In genomic region chr2:62048116-62048515, GRCm38 (mm10) we compare ENCODE assay signal across 9 mouse cellular contexts. TPM values are rescaled to one million over a fixed set of nuclear protein-coding genes. Genes with fewer than 3 reads are reported as not detected.
DNase-seq lines count a peak whose midpoint lies in the region; ATAC-seq and TF ChIP-seq lines count a peak whose summit lies in the region.
"Had no signal": no experiment of that assay in that cellular context is flagged by ENCODE, and none has a peak within 500 bp of the region (broad histone marks: within the 10 kb centered on the region; RNA-seq: fewer than 3 reads in every experiment).

No protein-coding gene starts in this region.

- TF ChIP-seq CTCF in heart, adult 2 months (IDR thresholded peaks at IDR 0.05) = no peak

- DNase-seq in heart, adult 2 months = no peak
- DNase-seq in cerebellum, postnatal 10 days = peak; percentile 29 to 40
- peak; percentile 59 for DNase-seq in hindbrain, embryonic 14.5 days (ENCODE audit: low spot score)
- no peak for DNase-seq in left cerebral cortex, adult 8-10 months (ENCODE audit: low spot score in 2 of 2)
- no peak for DNase-seq in lung, postnatal 10 days

- peak overlapping the region; percentile 84 for H3K4me2 ChIP-seq in heart, embryonic 16.5 days (ENCODE audit: low read depth, low read length)
- peak overlapping the region; percentile 61 for H3K4me2 ChIP-seq in hindbrain, embryonic 14.5 days (replicated peaks)
- peak overlapping the region; percentile 65 for H3K4me2 ChIP-seq in neural tube, embryonic 13.5 days

- no peaks in the 10 kb centered on the region for H3K9me3 ChIP-seq in heart, embryonic 16.5 days (replicated peaks; ENCODE audit: control insufficient read depth, low read length)
- no peaks in the 10 kb centered on the region for H3K9me3 ChIP-seq in hindbrain, embryonic 14.5 days (ENCODE audit: control insufficient read depth, low read length)
- no peaks in the 10 kb centered on the region for H3K9me3 ChIP-seq in neural tube, embryonic 13.5 days

- WGBS in heart, embryonic 16.5 days = 15% methylated on average over 3 of the region's 3 CpGs
- WGBS in heart, adult 2 months = 21% methylated on average over 3 of the region's 3 CpGs
- 15% methylated on average over 3 of the region's 3 CpGs for WGBS in hindbrain, embryonic 14.5 days
- WGBS in neural tube, embryonic 13.5 days = 13% methylated on average over 3 of the region's 3 CpGs

- H3K4me1 ChIP-seq in heart, embryonic 16.5 days (ENCODE audit: control insufficient read depth, insufficient read depth, low read length) = peaks cover 5% of the 10 kb centered on the region
- H3K4me1 ChIP-seq in heart, adult 2 months (ENCODE audit: control insufficient read depth, insufficient read depth, low read length) = no peaks in the 10 kb centered on the region
- H3K4me1 ChIP-seq in hindbrain, embryonic 14.5 days (replicated peaks; ENCODE audit: control insufficient read depth, insufficient read depth, low read length) = no peaks in the 10 kb centered on the region
- peaks cover 7% of the 10 kb centered on the region for H3K4me1 ChIP-seq in neural tube, embryonic 13.5 days (replicated peaks)

- H3K27me3 ChIP-seq in heart, embryonic 16.5 days (ENCODE audit: control insufficient read depth, insufficient read depth, low read length) = no peaks in the 10 kb centered on the region
- no peaks in the 10 kb centered on the region for H3K27me3 ChIP-seq in heart, adult 2 months (ENCODE audit: control insufficient read depth, insufficient read depth, low read length)
- H3K27me3 ChIP-seq in hindbrain, embryonic 14.5 days (ENCODE audit: control insufficient read depth, insufficient read depth, low read length) = no peaks in the 10 kb centered on the region
- no peaks in the 10 kb centered on the region for H3K27me3 ChIP-seq in neural tube, embryonic 13.5 days

- H3K9ac ChIP-seq in heart, embryonic 16.5 days (ENCODE audit: low read length) = peak overlapping the region; percentile 69; the same call in 1 of the 2 replicates
- no peak overlapping the region for H3K9ac ChIP-seq in heart, adult 2 months (ENCODE audit: low read depth, low read length)
- H3K9ac ChIP-seq in hindbrain, embryonic 14.5 days = peak overlapping the region; percentile 86
- peak overlapping the region; percentile 84 for H3K9ac ChIP-seq in neural tube, embryonic 13.5 days

- ATAC-seq in heart, embryonic 16.5 days (replicated peaks; ENCODE audit: extremely low read depth, insufficient read depth, low FRiP score) = no peak
- peak; percentile 13; the same call in 1 of the 2 replicates for ATAC-seq in hindbrain, embryonic 14.5 days (ENCODE audit: low FRiP score)
- ATAC-seq in neural tube, embryonic 13.5 days (ENCODE audit: low read depth) = peak; percentile 41; the same call in 1 of the 2 replicates
- no peak for ATAC-seq in erythroid progenitor cell, adult 5-6 weeks (replicated peaks; ENCODE audit: low FRiP score, poor library complexity, severe bottlenecking)

- no peak for TF ChIP-seq EP300 in heart, adult 2 months (IDR thresholded peaks at IDR 0.05; ENCODE audit: insufficient read depth, low read depth, low read length)

- TF ChIP-seq POLR2A in heart, adult 2 months (IDR thresholded peaks at IDR 0.05; ENCODE audit: insufficient read depth, low read depth, low read length) = no peak

- H3K79me2 ChIP-seq in heart, adult 2 months (replicated peaks; ENCODE audit: control insufficient read depth, insufficient read depth, low read length) = no peaks in the 10 kb centered on the region

- intact Hi-C loops in heart, adult 2 months (cut with DNase I) = no loop called here

- H3K4me3 ChIP-seq in heart, embryonic 16.5 days (ENCODE audit: low read length) = no peak overlapping the region; the same call in 1 of the 2 replicates
- no peak overlapping the region for H3K4me3 ChIP-seq in heart, adult 2 months
- peak overlapping the region; percentile 53 for H3K4me3 ChIP-seq in hindbrain, embryonic 14.5 days (replicated peaks; ENCODE audit: low read length)
- peak overlapping the region; percentile 59 for H3K4me3 ChIP-seq in neural tube, embryonic 13.5 days
- H3K4me3 ChIP-seq: myocyte had no signal

- no peak overlapping the region for H3K27ac ChIP-seq in heart, embryonic 16.5 days (ENCODE audit: low read length)
- no peak overlapping the region for H3K27ac ChIP-seq in heart, adult 2 months
- H3K27ac ChIP-seq in hindbrain, embryonic 14.5 days = peak overlapping the region; percentile 98
- peak overlapping the region; percentile 92 for H3K27ac ChIP-seq in neural tube, embryonic 13.5 days (replicated peaks)

- no peaks in the 10 kb centered on the region for H3K36me3 ChIP-seq in heart, embryonic 16.5 days (ENCODE audit: control insufficient read depth, insufficient read depth)
- H3K36me3 ChIP-seq in heart, adult 2 months (ENCODE audit: control insufficient read depth, insufficient read depth, low read length) = no peaks in the 10 kb centered on the region
- H3K36me3 ChIP-seq in hindbrain, embryonic 14.5 days (replicated peaks; ENCODE audit: control insufficient read depth, insufficient read depth) = no peaks in the 10 kb centered on the region
- no peaks in the 10 kb centered on the region for H3K36me3 ChIP-seq in neural tube, embryonic 13.5 days

RNA-seq across cellular contexts. Expression of gene Slc4a10, which starts 1.9 kb away (rescaled TPM):
- polyA plus RNA-seq in heart, embryonic 16.5 days (2015; fragmentation: Nextera tagmentation; extraction: Ambion mirVana) = 0.09 and 0.18 TPM in 2 replicates
- not detected for total RNA-seq in heart, adult 2 months (2021)
- polyA plus RNA-seq in heart, adult 2 months (2012; rRNA removed) = 0.03 and 0.04 TPM in 2 replicates
- polyA plus RNA-seq in hindbrain, embryonic 14.5 days (2014; fragmentation: Nextera tagmentation; extraction: Ambion mirVana) = 34.0 and 37.5 TPM in 2 replicates
- polyA plus RNA-seq in neural tube, embryonic 13.5 days (2015; fragmentation: Nextera tagmentation; extraction: Ambion mirVana) = 6.3 and 7.1 TPM in 2 replicates
- 100 to 1,000 TPM; 195 to 217 (median 211) TPM for total RNA-seq in left cerebral cortex, adult 8-10 months (2022)
- total RNA-seq in erythroid progenitor cell, adult 5-6 weeks (2015; ENCODE audit: low replicate concordance) = not detected in 2 replicates
- 3.3 TPM in 1 of 2 replicates, not detected in the other for total RNA-seq in erythroid progenitor cell, adult 5-6 weeks (2017; ENCODE audit: low replicate concordance)
- polyA plus RNA-seq: myocyte had no signal

Comparison
In these comparisons a context has a peak if more than half of its experiments do, and no peak if none do; other contexts are left out.
1. ATAC-seq: peak in hindbrain, embryonic 14.5 days (single experiment) and neural tube, embryonic 13.5 days (single experiment); none in heart, embryonic 16.5 days (single experiment) and erythroid progenitor cell, adult 5-6 weeks (single experiment).
2. H3K27ac ChIP-seq: peak in hindbrain, embryonic 14.5 days (single experiment) and neural tube, embryonic 13.5 days (single experiment); none in heart, embryonic 16.5 days (single experiment) and heart, adult 2 months (single experiment).
3. H3K4me3 ChIP-seq: peak in hindbrain, embryonic 14.5 days (single experiment) and neural tube, embryonic 13.5 days (single experiment); none in heart, embryonic 16.5 days (single experiment) and heart, adult 2 months (single experiment).
4. DNase-seq: peak in cerebellum, postnatal 10 days (2 of 2) and hindbrain, embryonic 14.5 days (single experiment); none in heart, adult 2 months (0 of 2), left cerebral cortex, adult 8-10 months (0 of 2) and lung, postnatal 10 days (single experiment).
5. Peak in every context shown above with its lines, with median percentiles within 50 percentile points of each other: H3K4me2 ChIP-seq.